Mouse (Mus musculus): ENCODE data around the gene Slc25a45.
A peak's percentile ranks its signal among the peaks of the same experiment; 100 is the strongest.

DNA sequence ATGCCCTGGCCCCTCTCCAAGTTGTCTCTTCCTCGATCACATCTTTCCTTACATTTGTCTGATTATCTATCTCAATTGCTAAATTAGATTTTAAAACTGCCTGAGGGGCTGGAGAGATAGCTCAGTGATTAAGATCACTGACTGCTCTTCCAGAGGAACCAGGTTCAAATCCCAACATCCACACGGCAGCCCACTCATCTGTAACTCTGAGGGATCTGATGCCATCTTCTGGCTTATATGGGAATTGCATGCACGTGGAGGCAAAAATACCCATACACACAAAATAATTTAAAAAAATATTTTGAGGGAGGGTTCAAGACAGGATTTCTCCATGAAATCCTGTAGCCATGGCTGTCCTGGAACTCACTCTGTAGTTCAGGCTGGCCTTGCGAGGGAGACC lies 8.2 kb downstream of the Slc25a45 start:
- TF ChIP-seq CTCF (IDR thresholded peaks at IDR 0.05; ENCODE audit: extremely low read depth, insufficient read length, insufficient replicate concordance, low read depth, low read length) (peak; percentile 27; the same call in 1 of the 2 replicates), POLR2A (IDR thresholded peaks at IDR 0.05; ENCODE audit: low read depth, low read length) (no peak)
